Mouse (Mus musculus) ovary, postnatal 14 days (tissue): ENCODE measurements around the gene Rin3.

ENCODE experiments used
- DNase-seq: peaks from one replicate; pipeline ENCODE4 v3.0.0; 2022; ENCODE audit warnings: low spot score

Rin3 gene

GRCm38 (mm10) chr12:102330731-102331130 is 47.9 kb downstream of the Rin3 start:
- DNase-seq: no peak

- DNase-seq: no peak
Measured at GRCm38 (mm10) chr12:102333101-102333500, 50.3 kb downstream of the Rin3 start.

- no peak for DNase-seq
Measured at GRCm38 (mm10) chr12:102339085-102339484, 56.2 kb downstream of the Rin3 start.

GRCm38 (mm10) chr12:102340471-102340870 is 57.6 kb downstream of the Rin3 start:
- no peak for DNase-seq

- DNase-seq: no peak
Measured at GRCm38 (mm10) chr12:102342147-102342546, 59.3 kb downstream of the Rin3 start.

GRCm38 (mm10) chr12:102342602-102343001 is 59.8 kb downstream of the Rin3 start:
- no peak for DNase-seq

GRCm38 (mm10) chr12:102345031-102345815 is 62.4 kb downstream of the Rin3 start:
- no peak for DNase-seq

- DNase-seq: no peak
Measured at GRCm38 (mm10) chr12:102346507-102346906, 63.7 kb downstream of the Rin3 start.

- no peak for DNase-seq
Measured at GRCm38 (mm10) chr12:102348447-102348846, 65.6 kb downstream of the Rin3 start.

GRCm38 (mm10) chr12:102350997-102351396 is 68.1 kb downstream of the Rin3 start:
- no peak for DNase-seq

GRCm38 (mm10) chr12:102354126-102354984 is 71.5 kb downstream of the Rin3 start:
- no peak for DNase-seq

- DNase-seq: no peak
Measured at GRCm38 (mm10) chr12:102355784-102356183, 72.9 kb downstream of the Rin3 start.

- DNase-seq: no peak
Measured at GRCm38 (mm10) chr12:102356781-102357180, 73.9 kb downstream of the Rin3 start.

- no peak for DNase-seq
Measured at GRCm38 (mm10) chr12:102359390-102359789, 76.5 kb downstream of the Rin3 start.

GRCm38 (mm10) chr12:102361189-102362161 is 78.6 kb downstream of the Rin3 start:
- DNase-seq: no peak

- no peak for DNase-seq
Measured at GRCm38 (mm10) chr12:102365016-102365415, 82.2 kb downstream of the Rin3 start.

GRCm38 (mm10) chr12:102366126-102366816 is 83.4 kb downstream of the Rin3 start:
- DNase-seq: no peak

GRCm38 (mm10) chr12:102367075-102367474 is 84.2 kb downstream of the Rin3 start:
- DNase-seq: no peak

- DNase-seq: no peak
Measured at GRCm38 (mm10) chr12:102368066-102368465, 85.2 kb downstream of the Rin3 start.

GRCm38 (mm10) chr12:102368556-102368955 is 85.7 kb downstream of the Rin3 start:
- DNase-seq: no peak
